Mouse (Mus musculus) liver, adult 2 months (tissue): ENCODE results near the gene Ntmt1. TPM values are rescaled to one million over a fixed set of nuclear protein-coding genes. Genes with fewer than 3 reads are reported as not detected.

Source experiments
- DNase-seq: peaks from one replicate; pipeline ENCODE4 v3.0.0-alpha.2; 2011; ENCODE audit warnings: low read depth, low spot score; ENCODE audit errors: extremely low read depth
- H3K27ac ChIP-seq: fragments of 200-500 bp; replicated peaks from 2 replicates; pipeline ENCODE4 v1.5.1; 2012; ENCODE audit warnings: low read depth, mild to moderate bottlenecking, control low read depth, inconsistent platforms, low read length; ENCODE audit not compliant: insufficient read depth
- H3K27me3 ChIP-seq: fragments of 200-500 bp; 2 replicates; pipeline ENCODE4 v1.6.1; 2012; ENCODE audit warnings: mild to moderate bottlenecking, moderate library complexity, low read length, inconsistent platforms; ENCODE audit not compliant: control insufficient read depth, insufficient read depth
- H3K36me3 ChIP-seq: fragments of 200-500 bp; 2 replicates; pipeline ENCODE4 v1.6.1; 2012; ENCODE audit warnings: low read length, inconsistent platforms; ENCODE audit not compliant: control insufficient read depth, insufficient read depth
- H3K4me1 ChIP-seq: fragments of 200-500 bp; 2 replicates; pipeline ENCODE4 v1.6.1; 2011; ENCODE audit warnings: low read length; ENCODE audit not compliant: control insufficient read depth, insufficient read depth
- H3K4me3 ChIP-seq: fragments of 200-500 bp; 2 replicates; pipeline ENCODE4 v1.5.1; 2011; ENCODE audit warnings: low read depth, mild to moderate bottlenecking, control low read depth, low read length, moderate library complexity; ENCODE audit not compliant: insufficient read depth
- H3K79me2 ChIP-seq: fragments of 200-500 bp; 2 replicates; pipeline ENCODE4 v1.6.1; 2012; ENCODE audit warnings: inconsistent platforms, mild to moderate bottlenecking, low read length, moderate library complexity; ENCODE audit not compliant: control insufficient read depth, insufficient read depth
- H3K9ac ChIP-seq: fragments of 200-500 bp; 2 replicates; pipeline ENCODE4 v1.6.1; 2012; ENCODE audit warnings: low read depth, mild to moderate bottlenecking, control low read depth, inconsistent platforms, low read length
- CTCF ChIP-seq: fragments of 200-500 bp; IDR thresholded peaks from 2 replicates; pipeline ENCODE4 v1.5.1; 2011; ENCODE audit warnings: low read depth, low read length, control low read depth
- POLR2A ChIP-seq: fragments of 200-500 bp; IDR thresholded peaks from 2 replicates; pipeline ENCODE4 v1.6.1; 2011; ENCODE audit warnings: low read length, control low read depth; ENCODE audit not compliant: insufficient read depth; ENCODE audit errors: extremely low read depth
- WGBS: fragments of 180-500 bp; shearing (Covaris S2); methylation state at CpG from one replicate; pipeline ENCODE4 v1.1.7; 2018; 5-methylcytosine and 5-hydroxymethylcytosine counted together
- polyA plus RNA-seq: library from polyadenylated mRNA; depleted of rRNA; stranded (reverse); fragments of >200 nt; gene quantifications from 2 replicates; pipeline ENCODE4 v1.2.3, GENCODE M21; 2012
- total RNA-seq: library from RNA; depleted of rRNA; stranded (reverse); fragments of >200 nt; gene quantifications from 2 replicates; pipeline ENCODE4 v1.2.3, GENCODE M21; 2014

The Ntmt1 gene
- total and polyA plus RNA-seq, 2 experiments: 8.3 to 15.9 TPM

DNA sequence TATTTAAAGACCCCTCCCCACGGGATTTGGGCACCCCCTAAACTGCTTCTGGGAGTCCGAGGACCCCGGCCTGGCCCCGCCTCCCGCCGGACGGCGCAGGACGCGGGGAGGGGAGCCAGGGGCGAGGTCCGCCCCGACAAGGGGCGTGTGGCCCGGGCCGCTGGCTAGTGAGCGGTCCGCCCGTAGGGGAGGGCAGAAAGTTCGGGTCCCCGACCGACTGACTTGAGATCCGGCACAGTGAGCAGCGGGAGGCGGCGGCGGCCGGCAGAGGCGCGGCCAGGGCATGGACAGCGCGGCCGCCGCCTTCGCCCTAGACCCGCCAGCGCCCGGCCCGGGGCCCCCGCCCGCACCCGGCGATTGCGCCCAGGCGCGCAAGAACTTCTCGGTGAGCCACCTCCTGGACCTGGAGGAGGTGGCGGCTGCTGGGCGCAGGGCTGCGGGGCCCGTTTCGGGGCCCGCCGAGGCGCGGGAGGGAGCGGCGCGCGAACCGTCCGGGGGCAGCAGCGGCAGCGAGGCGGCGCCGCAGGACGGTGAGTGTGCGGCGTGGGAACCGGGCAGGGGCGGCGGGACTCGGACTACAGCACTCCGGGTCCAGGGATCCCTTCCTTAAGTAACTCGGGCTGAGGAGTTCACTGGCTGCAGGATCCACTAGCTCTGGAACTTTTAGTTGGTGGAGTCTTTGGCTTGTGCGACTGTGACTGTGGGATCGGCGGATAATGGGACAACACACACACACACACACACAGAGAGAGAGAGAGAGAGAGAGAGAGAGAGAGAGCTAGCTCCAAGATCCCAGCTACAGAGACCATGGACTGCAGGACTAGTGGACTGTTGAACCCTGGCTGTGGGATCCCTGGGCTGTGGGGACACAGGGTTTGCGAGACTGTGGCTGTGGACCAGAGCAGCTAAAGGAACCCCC lies 37.8 kb downstream of the Ntmt1 start:
- Histone ChIP-seq H3K9ac (no peak overlapping the region), H3K4me1 (no peaks in the 10 kb centered on the region), H3K79me2 (no peaks in the 10 kb centered on the region), H3K36me3 (no peaks in the 10 kb centered on the region), H3K4me3 (no peak overlapping the region; the same call in 1 of the 2 replicates), H3K27ac (no peak overlapping the region), H3K27me3 (peaks cover 12% of the 10 kb centered on the region; the same call in 1 of the 2 replicates)
- 3% methylated on average over 79 of the region's 80 CpGs for WGBS
- no peak for DNase-seq
- no peak for TF ChIP-seq CTCF
- TF ChIP-seq POLR2A: no peak

DNA sequence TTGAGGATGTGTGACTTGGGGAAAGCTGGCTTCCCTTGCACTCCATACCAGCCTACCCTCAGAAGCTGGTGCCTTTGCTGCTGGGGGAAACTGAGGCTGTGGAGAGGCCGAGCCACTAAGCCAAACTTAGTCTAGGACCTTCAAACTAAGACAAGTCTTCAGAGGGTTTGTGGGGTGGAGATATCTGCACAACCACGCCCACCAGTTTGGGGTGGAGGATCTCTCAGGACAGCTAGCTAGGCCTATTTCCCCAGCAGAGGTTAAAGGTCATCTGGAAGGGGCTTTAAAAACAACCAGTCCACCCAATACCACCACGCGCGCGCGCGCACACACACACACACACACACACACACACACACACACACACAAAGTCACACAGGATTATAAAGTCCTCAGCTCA lies 38.6 kb downstream of the Ntmt1 start:
- Histone ChIP-seq H3K27me3 (peaks cover 12% of the 10 kb centered on the region; the same call in 1 of the 2 replicates), H3K4me3 (no peak overlapping the region), H3K9ac (no peak overlapping the region), H3K36me3 (no peaks in the 10 kb centered on the region), H3K27ac (no peak overlapping the region), H3K79me2 (no peaks in the 10 kb centered on the region), H3K4me1 (no peaks in the 10 kb centered on the region)
- WGBS: 85% methylated on average over 8 of the region's 8 CpGs
- TF ChIP-seq POLR2A (no peak), CTCF (no peak)
- DNase-seq: no peak

- TF ChIP-seq POLR2A (no peak), CTCF (no peak)
- H3K4me1 ChIP-seq: no peaks in the 10 kb centered on the region
- no peak overlapping the region for H3K4me3 ChIP-seq
- H3K36me3 ChIP-seq: no peaks in the 10 kb centered on the region
- 56% methylated on average over 6 of the region's 6 CpGs for WGBS
- no peaks in the 10 kb centered on the region for H3K79me2 ChIP-seq
- peaks cover 12% of the 10 kb centered on the region; the same call in 1 of the 2 replicates for H3K27me3 ChIP-seq
- no peak overlapping the region for H3K9ac ChIP-seq
- no peak for DNase-seq
- H3K27ac ChIP-seq: no peak overlapping the region
Observed at GRCm38 (mm10) chr2:30846723-30847122, 39.1 kb downstream of the Ntmt1 start.

DNA sequence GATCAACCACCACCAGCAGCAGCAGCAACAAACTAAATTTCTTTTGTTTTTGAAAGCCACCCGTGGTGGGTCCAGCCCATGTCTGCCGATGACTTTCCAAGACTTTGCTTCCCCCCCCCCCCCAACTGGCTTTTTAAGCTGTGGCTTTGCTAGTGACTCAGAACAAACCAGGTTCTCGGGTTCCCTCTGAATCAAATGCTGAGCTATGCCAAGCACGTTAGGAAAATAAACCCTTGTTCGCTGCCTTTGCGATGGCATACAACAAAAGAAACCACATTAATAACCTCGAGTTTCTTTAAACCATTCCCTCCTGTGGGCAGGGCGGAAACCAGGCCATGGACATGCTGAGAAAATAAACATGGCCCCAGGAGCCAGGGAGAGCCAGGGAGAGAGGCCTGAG lies 40.6 kb downstream of the Ntmt1 start:
- H3K4me1 ChIP-seq: no peaks in the 10 kb centered on the region
- H3K27ac ChIP-seq: no peak overlapping the region
- H3K27me3 ChIP-seq: peaks cover 12% of the 10 kb centered on the region; the same call in 1 of the 2 replicates
- H3K79me2 ChIP-seq: no peaks in the 10 kb centered on the region
- no peaks in the 10 kb centered on the region for H3K36me3 ChIP-seq
- H3K4me3 ChIP-seq: no peak overlapping the region
- 80% methylated on average over 8 of the region's 8 CpGs for WGBS
- DNase-seq: no peak
- no peak overlapping the region for H3K9ac ChIP-seq
- no peak for TF ChIP-seq CTCF

DNA sequence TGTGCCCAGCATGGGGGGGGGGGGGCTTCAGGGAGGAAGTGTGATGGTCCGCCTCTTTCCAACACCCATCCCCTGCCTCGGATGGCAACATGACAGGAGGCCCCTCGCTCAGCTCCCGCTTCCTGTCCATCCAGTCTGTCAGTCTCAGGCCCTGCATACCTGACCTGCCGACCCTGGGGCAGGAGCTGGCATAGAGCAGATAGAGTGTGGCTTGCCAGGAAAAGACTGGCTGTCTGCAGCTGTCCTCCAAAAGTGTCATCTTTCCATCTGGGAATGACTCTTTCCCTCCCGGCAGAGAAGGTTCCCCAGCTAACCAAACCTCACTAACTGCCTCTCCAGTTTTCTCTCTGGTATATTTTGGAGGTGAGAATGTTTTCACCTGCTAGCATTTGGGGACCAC lies 43.0 kb downstream of the Ntmt1 start:
- H3K27me3 ChIP-seq: 0 out of 2 replicates have a peak, but pooled peaks cover 3% of the 10 kb centered on the region
- no peak for DNase-seq
- H3K79me2 ChIP-seq: no peaks in the 10 kb centered on the region
- H3K36me3 ChIP-seq: no peaks in the 10 kb centered on the region
- no peaks in the 10 kb centered on the region for H3K4me1 ChIP-seq
- no peak overlapping the region for H3K4me3 ChIP-seq
- H3K9ac ChIP-seq: no peak overlapping the region
- WGBS: 42% methylated on average over 6 of the region's 6 CpGs
- no peak overlapping the region for H3K27ac ChIP-seq
- no peak for TF ChIP-seq POLR2A
- no peak for TF ChIP-seq CTCF

DNA sequence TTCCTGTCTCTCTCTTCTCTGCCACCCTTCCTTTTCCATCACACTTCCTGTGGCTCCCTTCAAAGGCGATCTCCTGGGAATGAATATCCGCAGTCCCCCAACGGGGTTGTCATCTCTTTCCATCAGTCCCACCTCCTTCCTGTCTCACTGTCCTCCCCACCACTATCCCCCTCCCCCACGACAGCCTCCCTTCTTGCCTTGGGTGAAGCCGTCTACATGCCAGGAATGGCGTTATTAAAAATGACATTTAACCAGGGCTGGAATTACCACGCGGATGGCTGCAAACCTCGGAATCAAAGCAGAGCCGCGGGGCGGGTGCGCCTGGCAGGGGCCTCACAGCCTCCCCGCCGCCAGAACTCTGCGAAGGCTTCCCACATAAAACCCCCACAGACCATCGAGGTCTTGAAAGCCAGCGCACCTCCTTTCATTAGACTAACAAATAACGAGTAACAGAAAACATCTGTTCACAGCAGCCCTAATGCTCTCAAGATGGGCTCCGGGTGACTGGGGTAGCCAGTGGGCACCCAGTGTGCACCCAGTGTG lies 45.2 kb downstream of the Ntmt1 start:
- Histone ChIP-seq H3K27ac (no peak overlapping the region), H3K4me3 (no peak overlapping the region), H3K4me1 (no peaks in the 10 kb centered on the region), H3K36me3 (no peaks in the 10 kb centered on the region), H3K79me2 (no peaks in the 10 kb centered on the region), H3K27me3 (no peaks in the 10 kb centered on the region), H3K9ac (no peak overlapping the region)
- TF ChIP-seq POLR2A: no peak
- no peak for TF ChIP-seq CTCF
- DNase-seq: no peak
- 61% methylated on average over 20 of the region's 20 CpGs for WGBS
